Mouse (Mus musculus) embryonic facial prominence, embryonic 14.5 days (tissue): ENCODE results near the gene Rxrb. TPM values are rescaled to one million over a fixed set of nuclear protein-coding genes. Genes with fewer than 3 reads are reported as not detected.
A peak's percentile ranks its signal among the peaks of the same experiment; 100 is the strongest.

ENCODE experiments used
- ATAC-seq: fragments of 200-750 bp; cut with Nextera tagmentation; 2 replicates; pipeline ENCODE4 v1.8.0; 2017; ENCODE audit warnings: low read depth, moderate number of reproducible peaks, moderate TSS enrichment
- DNase-seq: peaks from one replicate; pipeline ENCODE4 v3.0.0-alpha.2; 2015; ENCODE audit warnings: low spot score
- H3K27ac ChIP-seq: fragments of 300-500 bp; sonication (generic); replicated peaks from 2 replicates; pipeline ENCODE4 v1.5.1; 2014; ENCODE audit warnings: low read depth, mild to moderate bottlenecking, low read length, moderate library complexity
- H3K27me3 ChIP-seq: fragments of 300-500 bp; sonication (generic); replicated peaks from 2 replicates; pipeline ENCODE4 v1.6.1; 2014; ENCODE audit warnings: low read length; ENCODE audit not compliant: control insufficient read depth, insufficient read depth
- H3K36me3 ChIP-seq: fragments of 300-500 bp; sonication (generic); 2 replicates; pipeline ENCODE4 v1.6.1; 2014; ENCODE audit warnings: low read length, mixed read lengths; ENCODE audit not compliant: control insufficient read depth, insufficient read depth
- H3K4me1 ChIP-seq: fragments of 300-500 bp; sonication (generic); 2 replicates; pipeline ENCODE4 v1.6.1; 2014; ENCODE audit warnings: antibody characterized with exemption, low read length; ENCODE audit not compliant: control insufficient read depth, insufficient read depth
- H3K4me2 ChIP-seq: fragments of 300-500 bp; sonication (generic); 2 replicates; pipeline ENCODE4 v1.6.1; 2014; ENCODE audit warnings: low read depth, mild to moderate bottlenecking, low read length, moderate library complexity, mixed read lengths
- H3K4me3 ChIP-seq: fragments of 300-500 bp; sonication (generic); 2 replicates; pipeline ENCODE4 v1.5.1; 2014; ENCODE audit warnings: low read depth, mild to moderate bottlenecking, low read length
- H3K9ac ChIP-seq: fragments of 300-500 bp; sonication (generic); 2 replicates; pipeline ENCODE4 v1.6.1; 2014; ENCODE audit warnings: low read depth, mild to moderate bottlenecking, low read length, moderate library complexity, mixed read lengths
- H3K9me3 ChIP-seq: fragments of 300-500 bp; sonication (generic); 2 replicates; pipeline ENCODE4 v1.6.1; 2016; ENCODE audit warnings: low read length; ENCODE audit not compliant: control insufficient read depth
- WGBS: fragments of 180-500 bp; shearing (Covaris S2); extraction: QIAGEN DNeasy Blood & Tissue Kit; methylation state at CpG from one replicate; pipeline ENCODE4 v1.1.7; 2014; 5-methylcytosine and 5-hydroxymethylcytosine counted together
- polyA plus RNA-seq: library from polyadenylated mRNA; unstranded; fragments of >200 nt; fragmentation: Nextera tagmentation; extraction: Ambion mirVana; gene quantifications from 2 replicates; pipeline ENCODE4 v1.2.1, GENCODE M21; 2014

The Rxrb gene
- polyA plus RNA-seq, 1 experiment from 2014 or later = 26.0 TPM

DNA sequence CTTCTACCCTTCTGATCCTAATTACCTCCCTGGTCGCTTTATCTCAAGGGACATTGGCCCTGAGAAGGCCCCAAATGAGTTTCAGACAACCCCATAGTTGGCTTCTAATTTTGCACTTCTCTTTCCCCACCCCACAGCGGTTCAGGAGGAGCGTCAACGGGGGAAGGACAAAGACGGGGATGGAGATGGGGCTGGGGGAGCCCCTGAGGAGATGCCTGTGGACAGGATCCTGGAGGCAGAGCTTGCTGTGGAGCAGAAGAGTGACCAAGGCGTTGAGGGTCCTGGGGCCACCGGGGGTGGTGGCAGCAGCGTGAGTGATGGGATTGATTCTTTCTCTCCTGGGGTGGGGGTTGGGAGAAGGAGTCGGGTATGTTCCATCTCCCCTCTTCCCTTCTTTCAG lies 3.9 kb downstream of the Rxrb start:
- H3K9me3 ChIP-seq = no peaks in the 10 kb centered on the region
- no peak overlapping the region for H3K9ac ChIP-seq
- H3K27me3 ChIP-seq = peaks cover 4% of the 10 kb centered on the region; the same call in 1 of the 2 replicates
- WGBS = 83% methylated on average over 9 of the region's 9 CpGs
- no peak overlapping the region for H3K4me3 ChIP-seq
- ATAC-seq = no peak
- H3K4me1 ChIP-seq = peaks cover 20% of the 10 kb centered on the region
- DNase-seq = no peak
- no peak overlapping the region for H3K27ac ChIP-seq
- peaks cover 48% of the 10 kb centered on the region for H3K36me3 ChIP-seq
- no peak overlapping the region for H3K4me2 ChIP-seq

DNA sequence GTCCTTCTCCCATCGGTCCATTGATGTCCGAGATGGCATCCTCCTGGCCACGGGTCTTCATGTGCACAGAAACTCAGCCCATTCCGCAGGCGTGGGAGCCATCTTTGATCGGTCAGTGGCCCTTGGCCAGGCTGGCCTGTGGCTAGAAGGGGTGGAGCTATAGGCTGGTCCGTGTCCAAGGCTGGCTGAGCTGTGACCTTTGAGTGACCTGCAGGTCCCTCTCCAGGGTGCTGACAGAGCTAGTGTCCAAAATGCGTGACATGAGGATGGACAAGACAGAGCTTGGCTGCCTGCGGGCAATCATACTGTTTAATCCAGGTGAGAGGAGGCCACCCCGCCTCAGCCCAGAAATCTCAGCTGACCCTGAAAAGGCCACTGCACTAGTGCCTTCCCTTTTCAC lies 5.0 kb downstream of the Rxrb start:
- H3K36me3 ChIP-seq = peaks cover 48% of the 10 kb centered on the region
- H3K4me1 ChIP-seq = peaks cover 20% of the 10 kb centered on the region
- ATAC-seq (no peak), DNase-seq (no peak)
- H3K9ac ChIP-seq = no peak overlapping the region
- no peaks in the 10 kb centered on the region for H3K9me3 ChIP-seq
- H3K27ac ChIP-seq = no peak overlapping the region
- no peak overlapping the region for H3K4me3 ChIP-seq
- no peak overlapping the region for H3K4me2 ChIP-seq
- peaks cover 4% of the 10 kb centered on the region; the same call in 1 of the 2 replicates for H3K27me3 ChIP-seq
- WGBS = 75% methylated on average over 10 of the region's 10 CpGs

DNA sequence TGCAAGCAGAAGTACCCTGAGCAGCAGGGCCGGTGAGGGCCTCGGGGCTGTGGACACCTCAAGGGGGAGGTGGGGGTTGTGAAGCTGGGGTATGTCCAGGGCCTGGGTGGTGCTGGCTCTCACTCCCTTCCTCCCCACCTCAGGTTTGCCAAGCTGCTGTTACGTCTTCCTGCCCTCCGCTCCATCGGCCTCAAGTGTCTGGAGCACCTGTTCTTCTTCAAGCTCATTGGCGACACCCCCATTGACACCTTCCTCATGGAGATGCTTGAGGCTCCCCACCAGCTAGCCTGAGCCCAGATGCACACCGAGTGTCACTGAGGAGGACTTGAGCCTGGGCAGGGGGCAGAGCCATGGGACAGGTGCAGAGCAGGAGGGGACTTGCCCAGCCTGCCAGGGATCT lies 5.6 kb downstream of the Rxrb start:
- H3K4me3 ChIP-seq = no peak overlapping the region
- H3K36me3 ChIP-seq = peaks cover 48% of the 10 kb centered on the region
- H3K9ac ChIP-seq = no peak overlapping the region
- ATAC-seq = no peak
- 93% methylated on average over 6 of the region's 7 CpGs for WGBS
- peaks cover 4% of the 10 kb centered on the region; the same call in 1 of the 2 replicates for H3K27me3 ChIP-seq
- no peak overlapping the region for H3K27ac ChIP-seq
- no peaks in the 10 kb centered on the region for H3K9me3 ChIP-seq
- H3K4me2 ChIP-seq = no peak overlapping the region
- DNase-seq = no peak
- peaks cover 20% of the 10 kb centered on the region for H3K4me1 ChIP-seq

DNA sequence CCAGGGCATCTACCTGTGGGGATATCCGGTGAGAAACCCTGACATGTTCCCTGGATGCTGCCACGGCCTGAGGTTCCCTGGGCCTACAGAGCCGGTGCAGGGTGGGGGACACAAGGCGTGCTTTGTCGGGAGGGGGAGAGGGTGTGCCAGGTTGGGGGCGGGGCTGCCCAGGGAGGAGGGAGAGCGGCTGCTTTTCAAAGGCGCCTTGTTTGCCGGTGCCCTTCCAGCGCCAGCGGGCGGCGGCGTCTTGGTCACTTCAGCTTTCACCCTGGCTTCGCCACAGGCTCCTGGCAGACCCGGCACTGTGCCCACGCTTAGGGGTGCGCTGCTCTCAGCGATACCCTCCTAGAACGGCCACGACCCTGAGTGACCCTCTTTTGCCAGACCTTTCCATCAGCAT lies 6.8 kb downstream of the Rxrb start:
- WGBS = 12% methylated on average over 11 of the region's 21 CpGs
- DNase-seq = peak; percentile 61
- H3K27me3 ChIP-seq = peaks cover 4% of the 10 kb centered on the region; the same call in 1 of the 2 replicates
- H3K9ac ChIP-seq = peak overlapping the region; percentile 58; the same call in 1 of the 2 replicates
- peak overlapping the region; percentile 44 for H3K4me2 ChIP-seq
- H3K9me3 ChIP-seq = no peaks in the 10 kb centered on the region
- ATAC-seq = peak; percentile 39; the same call in 1 of the 2 replicates
- peak overlapping the region; percentile 32 for H3K4me3 ChIP-seq
- H3K36me3 ChIP-seq = peaks cover 47% of the 10 kb centered on the region
- H3K4me1 ChIP-seq = peaks cover 11% of the 10 kb centered on the region; the same call in 1 of the 2 replicates
- peak overlapping the region; percentile 44; the same call in 1 of the 2 replicates for H3K27ac ChIP-seq

DNA sequence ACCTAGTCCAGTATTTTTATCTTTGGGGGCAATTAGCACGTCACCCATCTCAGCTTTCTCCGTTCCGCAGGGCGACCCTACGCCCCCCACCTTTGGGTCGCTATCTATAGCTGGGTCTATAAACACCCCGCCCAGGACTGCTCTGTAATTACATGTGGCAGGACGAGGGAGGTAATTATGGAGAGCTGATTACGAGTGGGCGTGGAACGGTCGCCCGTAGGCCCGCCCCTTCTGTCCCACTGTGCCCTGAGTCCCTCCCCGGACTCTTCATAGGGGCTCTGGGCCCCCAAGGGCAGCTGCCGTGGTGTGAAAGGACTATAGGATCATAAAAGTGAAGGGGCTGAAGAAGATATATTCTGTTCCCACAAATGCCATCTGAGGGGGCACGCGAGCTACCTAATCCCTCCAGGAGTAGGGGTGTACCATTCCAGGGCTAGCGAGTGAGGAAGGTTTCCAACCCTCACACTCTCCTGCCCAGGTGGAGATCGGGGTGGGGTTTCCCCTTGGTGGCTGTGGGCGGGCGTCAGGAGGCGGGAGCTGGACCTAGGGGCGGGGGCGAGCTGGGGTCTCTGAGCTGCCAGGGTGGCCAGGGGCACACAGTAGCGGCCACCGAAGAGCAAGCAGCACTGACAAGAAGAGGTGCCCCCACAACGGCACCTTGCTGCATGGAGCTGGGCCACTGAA lies 7.4 kb downstream of the Rxrb start, which contains the start of gene Col11a2:
Col11a2 (plus strand) TSS at position 560 of the 684 bp plus-strand sequence.
- peak within 1 kb of the TSS; percentile 58 for H3K9ac ChIP-seq
- peak; percentile 68 for DNase-seq
- H3K4me2 ChIP-seq = peak within 1 kb of the TSS; percentile 44
- H3K27ac ChIP-seq = peak within 1 kb of the TSS; percentile 44
- H3K9me3 ChIP-seq = no peaks in the 10 kb centered on the region
- H3K4me1 ChIP-seq = peaks cover 10% of the 10 kb centered on the region; the same call in 1 of the 2 replicates
- peak; percentile 60 for ATAC-seq
- H3K27me3 ChIP-seq = peaks cover 4% of the 10 kb centered on the region; the same call in 1 of the 2 replicates
- peak within 1 kb of the TSS; percentile 32 for H3K4me3 ChIP-seq
- 13% methylated on average over 23 of the region's 28 CpGs for WGBS
- peaks cover 41% of the 10 kb centered on the region for H3K36me3 ChIP-seq

DNA sequence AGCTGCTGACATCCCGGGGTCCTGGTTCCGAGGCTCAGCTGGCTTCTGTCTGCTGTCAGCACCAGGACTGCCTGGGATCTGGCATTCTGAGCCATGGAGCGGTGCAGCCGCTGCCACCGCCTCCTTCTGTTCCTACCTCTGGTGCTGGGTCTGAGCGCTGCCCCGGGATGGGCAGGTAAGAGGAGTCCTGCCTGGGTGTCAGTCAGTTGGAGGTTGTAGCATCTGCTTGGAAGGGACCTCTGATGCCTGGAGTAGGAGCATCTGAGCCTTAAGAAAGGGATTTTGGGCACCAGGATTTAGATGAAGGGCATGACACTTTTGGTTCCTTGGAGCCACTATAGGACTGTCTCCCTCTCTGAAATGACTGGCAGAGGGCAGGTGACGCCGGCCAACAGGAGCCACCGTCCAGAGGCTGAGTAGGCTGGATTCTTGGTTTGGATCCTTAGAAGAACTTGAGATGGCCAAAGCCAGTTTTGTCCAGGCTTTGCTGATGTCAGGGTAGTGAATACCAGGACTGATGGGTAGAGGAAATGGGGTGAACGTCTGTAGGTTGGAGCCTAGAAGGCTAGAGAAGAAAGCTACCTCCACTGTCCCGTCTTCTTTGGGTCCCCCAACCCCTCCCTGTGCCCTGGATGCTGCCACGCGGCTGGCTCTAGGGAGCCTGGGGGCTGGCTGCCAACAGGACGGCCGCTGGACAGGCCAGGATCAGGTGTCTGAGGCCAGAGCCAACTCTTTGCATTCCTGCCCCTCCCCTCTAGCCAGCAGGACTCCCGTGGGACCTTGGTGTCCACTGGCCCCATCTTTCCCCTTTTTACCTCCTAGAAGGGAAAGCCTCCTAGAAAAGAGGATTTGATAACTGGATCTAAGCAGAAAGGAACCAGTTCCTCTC lies 8.2 kb downstream of the Rxrb start:
- Histone ChIP-seq H3K36me3 (peaks cover 33% of the 10 kb centered on the region), H3K9ac (peak overlapping the region; percentile 58), H3K4me2 (peak overlapping the region; percentile 44), H3K27ac (peak overlapping the region; percentile 39), H3K9me3 (no peaks in the 10 kb centered on the region), H3K4me3 (peak overlapping the region; percentile 32), H3K27me3 (peaks cover 4% of the 10 kb centered on the region; the same call in 1 of the 2 replicates), H3K4me1 (peaks cover 10% of the 10 kb centered on the region; the same call in 1 of the 2 replicates)
- ATAC-seq (no peak), DNase-seq (no peak)
- WGBS = 20% methylated on average over 17 of the region's 17 CpGs

DNA sequence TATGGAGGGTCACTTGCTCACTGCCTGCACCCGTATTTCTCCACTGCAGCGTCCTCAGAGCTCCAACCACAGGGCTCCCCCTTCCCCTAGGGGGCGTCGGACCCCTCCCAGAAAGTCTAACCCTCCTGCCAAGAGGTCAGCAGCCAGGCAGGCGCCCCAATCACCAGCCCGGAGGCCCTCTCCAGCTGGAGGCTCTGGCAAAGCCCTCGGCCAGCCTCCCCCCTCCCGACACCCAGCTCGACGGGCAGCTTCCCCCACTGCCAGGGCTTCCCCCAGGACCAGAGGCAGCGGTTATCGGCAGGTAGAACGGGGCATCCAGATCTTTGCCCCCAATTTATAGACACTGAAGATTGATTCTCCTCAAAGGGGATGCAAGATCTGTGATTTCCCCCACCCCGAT lies 14.3 kb downstream of the Rxrb start:
- Histone ChIP-seq H3K4me2 (no peak overlapping the region), H3K4me1 (no peaks in the 10 kb centered on the region; the same call in 1 of the 2 replicates), H3K36me3 (no peaks in the 10 kb centered on the region), H3K27me3 (no peaks in the 10 kb centered on the region), H3K27ac (no peak overlapping the region), H3K9me3 (peaks cover 12% of the 10 kb centered on the region; the same call in 1 of the 2 replicates), H3K4me3 (no peak overlapping the region), H3K9ac (no peak overlapping the region)
- no peak for DNase-seq
- no peak for ATAC-seq
- WGBS = 76% methylated on average over 14 of the region's 14 CpGs

DNA sequence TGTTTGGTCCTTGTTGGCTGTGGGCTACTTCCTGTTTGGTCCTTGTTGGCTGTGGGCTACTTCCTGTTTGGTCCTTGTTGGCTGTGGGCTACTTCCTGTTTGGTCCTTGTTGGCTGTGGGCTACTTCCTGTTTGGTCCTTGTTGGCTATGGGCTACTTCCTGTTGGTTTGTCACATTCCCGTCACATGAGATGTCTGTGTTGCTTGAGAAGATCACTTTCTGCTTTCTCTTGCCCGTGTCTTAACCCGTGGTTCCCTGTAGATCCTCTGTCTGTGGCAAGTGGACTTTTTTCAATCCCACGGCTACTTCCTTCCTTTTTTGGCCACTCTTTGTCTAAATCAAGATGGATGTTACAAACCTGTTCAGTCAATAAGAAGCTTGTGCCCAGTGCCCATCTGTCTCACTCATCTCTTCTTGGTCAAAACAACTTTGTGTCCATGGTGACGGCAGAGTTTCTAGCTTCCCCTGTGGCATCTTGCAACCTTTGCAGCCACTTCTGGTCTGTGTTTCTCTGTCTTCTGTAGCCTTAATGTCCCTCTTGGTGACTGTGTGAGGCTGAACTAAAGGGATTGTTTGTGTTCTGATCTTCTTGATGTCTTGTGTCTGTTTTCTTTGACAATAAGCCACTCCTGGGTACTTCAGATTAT lies 15.9 kb downstream of the Rxrb start:
- no peaks in the 10 kb centered on the region for H3K36me3 ChIP-seq
- no peak overlapping the region for H3K4me3 ChIP-seq
- H3K4me1 ChIP-seq = no peaks in the 10 kb centered on the region
- no peak overlapping the region for H3K4me2 ChIP-seq
- H3K27ac ChIP-seq = no peak overlapping the region
- WGBS = 91% methylated on average over 5 of the region's 5 CpGs
- DNase-seq (no peak), ATAC-seq (no peak)
- no peak overlapping the region for H3K9ac ChIP-seq
- H3K27me3 ChIP-seq = no peaks in the 10 kb centered on the region
- H3K9me3 ChIP-seq = peaks cover 12% of the 10 kb centered on the region; the same call in 1 of the 2 replicates
